Mouse (Mus musculus) common myeloid progenitor, adult 5-6 weeks (primary cell): Measurements from ENCODE around the gene Rras2. TPM values are rescaled to one million over a fixed set of nuclear protein-coding genes. Genes with fewer than 3 reads are reported as not detected.

Experiments used
- ATAC-seq: replicated peaks from 2 replicates; pipeline ENCODE4 v1.8.0; 2016; ENCODE audit warnings: low read depth, mild to moderate bottlenecking, moderate TSS enrichment, inconsistent platforms; ENCODE audit not compliant: poor library complexity, severe bottlenecking
- total RNA-seq: library from RNA; stranded (forward); fragments of 200-1000, 187-1606 nt; gene quantifications from 2 replicates; pipeline ENCODE4 v1.2.3, GENCODE M21; 2017

Gene Rras2
- total RNA-seq, 1 experiment from 2014 or later = 5.4 TPM

GRCm38 (mm10) chr7:114042973-114043928, 74.3 kb downstream of the Rras2 start:
- peak; percentile 79 for ATAC-seq

GRCm38 (mm10) chr7:114041349-114041748, 76.2 kb downstream of the Rras2 start:
- no peak for ATAC-seq

GRCm38 (mm10) chr7:114037237-114037636, 80.3 kb downstream of the Rras2 start:
- ATAC-seq = no peak

- ATAC-seq = no peak
Observed at GRCm38 (mm10) chr7:114029596-114029995, 88.0 kb downstream of the Rras2 start.

GRCm38 (mm10) chr7:114028828-114029227, 88.8 kb downstream of the Rras2 start:
- ATAC-seq = no peak

GRCm38 (mm10) chr7:114027406-114027805, 90.2 kb downstream of the Rras2 start:
- no peak for ATAC-seq

- ATAC-seq = no peak
Observed at GRCm38 (mm10) chr7:114026923-114027322, 90.7 kb downstream of the Rras2 start.

- ATAC-seq = peak; percentile 80
Observed at GRCm38 (mm10) chr7:114020704-114021093, 96.9 kb downstream of the Rras2 start.

- ATAC-seq = no peak
Observed at GRCm38 (mm10) chr7:114020057-114020703, 97.4 kb downstream of the Rras2 start.

- no peak for ATAC-seq
Observed at GRCm38 (mm10) chr7:114018861-114019260, 98.7 kb downstream of the Rras2 start.

- peak; percentile 54 for ATAC-seq
Observed at GRCm38 (mm10) chr7:114016001-114016949, 101.3 kb downstream of the Rras2 start.

GRCm38 (mm10) chr7:114011726-114012443, 105.7 kb downstream of the Rras2 start:
- ATAC-seq = no peak

- peak; percentile 68; the same call in 1 of the 2 replicates for ATAC-seq
Observed at GRCm38 (mm10) chr7:114007565-114007964, 110.0 kb downstream of the Rras2 start.

- no peak for ATAC-seq
Observed at GRCm38 (mm10) chr7:114006456-114006855, 111.1 kb downstream of the Rras2 start.

GRCm38 (mm10) chr7:114005499-114005898, 112.1 kb downstream of the Rras2 start:
- ATAC-seq = no peak

GRCm38 (mm10) chr7:114004171-114004570, 113.4 kb downstream of the Rras2 start:
- no peak for ATAC-seq

- ATAC-seq = peak; percentile 32; the same call in 1 of the 2 replicates
Observed at GRCm38 (mm10) chr7:113997675-113998354, 119.8 kb downstream of the Rras2 start.
